Mouse (Mus musculus) ES-E14 (cell line): ENCODE data around the gene Zfp865. TPM values are rescaled to one million over a fixed set of nuclear protein-coding genes. Genes with fewer than 3 reads are reported as not detected.
A peak's percentile ranks its signal among the peaks of the same experiment; 100 is the strongest.

ENCODE experiments used
- DNase-seq: peaks from one replicate; pipeline ENCODE4 v3.0.0-alpha.2; 2013; ENCODE audit warnings: low read depth, low spot score
- H3K27ac ChIP-seq: 2 replicates; pipeline ENCODE4 v1.5.1; 2012; ENCODE audit warnings: low read depth, mild to moderate bottlenecking, low read length, moderate library complexity, mixed read lengths; ENCODE audit not compliant: poor library complexity, insufficient read depth, severe bottlenecking
- H3K36me3 ChIP-seq: 2 replicates; pipeline ENCODE4 v1.6.1; 2012; ENCODE audit warnings: mild to moderate bottlenecking, low read length, moderate library complexity, mixed read lengths; ENCODE audit not compliant: control insufficient read depth, poor library complexity, insufficient read depth, severe bottlenecking
- H3K4me1 ChIP-seq, 2 experiments: fragments of 150-350 bp in 1 of 2; sonication (generic) in 1 of 2; 2 replicates each; pipeline ENCODE4 v1.6.1; 2012; ENCODE audit warnings: low read length in 2 of 2, mild to moderate bottlenecking in 1 of 2, mixed read lengths in 1 of 2; ENCODE audit not compliant: control insufficient read depth in 2 of 2, insufficient read depth in 2 of 2, poor library complexity in 1 of 2
- H3K4me3 ChIP-seq, 2 experiments: fragments of 150-350 bp in 1 of 2; sonication (generic) in 1 of 2; 2 replicates each; pipeline ENCODE4 v1.5.1; 2012; ENCODE audit warnings: low read length in 2 of 2, low read depth in 1 of 2, mild to moderate bottlenecking in 1 of 2, mixed read lengths in 1 of 2; ENCODE audit not compliant: insufficient read depth in 1 of 2, poor library complexity in 1 of 2, severe bottlenecking in 1 of 2
- H3K9ac ChIP-seq: 2 replicates; pipeline ENCODE4 v1.6.1; 2012; ENCODE audit warnings: low read depth, mild to moderate bottlenecking, low read length, mixed read lengths; ENCODE audit not compliant: poor library complexity, insufficient read depth, severe bottlenecking
- H3K9me3 ChIP-seq: fragments of 150-350 bp; sonication (generic); 2 replicates; pipeline ENCODE4 v1.6.1; 2012; ENCODE audit warnings: low read depth, mild to moderate bottlenecking, low read length; ENCODE audit not compliant: control insufficient read depth, insufficient read depth
- CHD2 ChIP-seq: IDR thresholded peaks from 2 replicates; pipeline ENCODE4 v1.6.1; 2014; ENCODE audit warnings: mild to moderate bottlenecking, low read depth, low read length, inconsistent platforms
- HCFC1 ChIP-seq: IDR thresholded peaks from 2 replicates; pipeline ENCODE4 v1.6.1; 2012; ENCODE audit warnings: low read length, inconsistent platforms, borderline replicate concordance; ENCODE audit not compliant: insufficient read depth
- MAFK ChIP-seq: IDR thresholded peaks from 2 replicates; pipeline ENCODE4 v1.6.1; 2014; ENCODE audit warnings: mild to moderate bottlenecking, low read depth, low read length, inconsistent platforms; ENCODE audit not compliant: insufficient read depth
- ZC3H11A ChIP-seq: IDR thresholded peaks from 2 replicates; pipeline ENCODE4 v1.6.1; 2012; ENCODE audit warnings: low read depth, mild to moderate bottlenecking, inconsistent platforms, low read length, borderline replicate concordance
- ZNF384 ChIP-seq: IDR thresholded peaks from 2 replicates; pipeline ENCODE4 v1.6.1; 2012; ENCODE audit warnings: low read depth, low read length, inconsistent platforms
- in situ Hi-C, 2 experiments: fragments of 600-800 bp; cut with MboI; formaldehyde crosslinking; loops; one replicate each; pipeline ENCODE4 v1.15.1; 2025; ENCODE audit warnings: low sequenced_read_pairs in 2 of 2, inconsistent platforms in 1 of 2; ENCODE audit not compliant: unreplicated experiment in 2 of 2
- total RNA-seq: library from RNA; depleted of rRNA; stranded (reverse); fragments of 300-350 nt; gene quantifications from 2 replicates; pipeline ENCODE4 v1.2.3, GENCODE M21; 2012

Gene Zfp865
- total RNA-seq, 1 experiment: 12.9 TPM

- DNase-seq: no peak
- TF ChIP-seq ZNF384 (no peak), ZC3H11A (no peak), CHD2 (no peak), MAFK (no peak), HCFC1 (no peak)
- peak overlapping the region; percentile 58 to 60 for H3K4me3 ChIP-seq
Observed at GRCm38 (mm10) chr7:5008229-5008628, 11.9 kb upstream of the Zfp865 start.

DNA sequence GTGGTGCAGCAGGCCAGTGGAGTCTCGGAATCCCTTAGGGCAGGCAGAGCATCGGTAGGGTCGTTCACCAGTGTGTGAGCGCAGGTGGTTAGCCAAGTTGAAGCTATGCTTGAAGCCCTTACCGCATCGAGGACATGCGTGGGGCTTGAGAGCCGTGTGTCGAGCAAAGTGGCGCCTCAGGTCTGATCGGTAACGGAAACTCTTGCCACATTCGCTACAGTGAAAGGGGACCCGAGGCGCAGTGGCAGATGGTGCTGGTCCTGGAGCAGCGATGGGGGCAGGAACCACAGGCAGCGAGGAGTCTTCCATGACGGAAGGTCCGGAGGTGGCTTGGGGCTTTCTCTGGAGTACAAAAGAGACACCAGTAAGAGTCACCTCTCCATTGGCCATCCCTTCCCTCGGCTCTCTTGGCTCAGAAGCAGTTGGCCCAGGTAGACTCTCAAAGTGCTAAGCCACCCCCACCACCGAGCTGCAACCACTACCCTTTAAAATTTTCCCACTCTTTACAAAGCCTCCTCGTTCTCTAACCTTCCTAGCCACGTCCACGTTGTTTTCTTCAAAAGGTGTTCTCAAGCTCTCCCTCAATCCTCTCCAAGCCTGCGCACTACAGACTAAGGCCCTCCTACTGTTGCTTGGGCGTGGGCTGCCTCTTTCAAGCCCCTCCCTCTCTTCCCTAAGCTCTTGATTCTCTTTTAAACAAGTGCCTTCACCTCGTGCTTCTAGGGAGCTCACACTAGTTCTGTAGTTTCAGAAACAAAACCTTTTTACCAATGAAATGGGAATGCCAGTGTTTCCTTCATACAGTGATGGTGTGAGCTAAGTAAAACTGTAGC, 7.3 kb upstream of the Zfp865 start:
- TF ChIP-seq MAFK (no peak), ZNF384 (no peak), CHD2 (no peak), HCFC1 (no peak; the same call in 1 of the 2 replicates), ZC3H11A (no peak)
- in situ Hi-C loops: no loop called here
- Histone ChIP-seq H3K9me3 (no peaks in the 10 kb centered on the region), H3K9ac (peak overlapping the region; percentile 82), H3K4me3 (peak overlapping the region; percentile 95 to 98), H3K36me3 (peaks cover 40% of the 10 kb centered on the region), H3K27ac (peak overlapping the region; percentile 100), H3K4me1 (peaks cover 3 to 18% of the 10 kb centered on the region in 2 experiments; a peak in 2 of 4 replicates)
- DNase-seq: no peak

More at GRCm38 (mm10) chr7:5008229-5008628, 11.9 kb upstream of the Zfp865 start:
- H3K4me1 ChIP-seq: peaks cover under 1 to 15% of the 10 kb centered on the region in 2 experiments; a peak in 1 of 4 replicates
- no peak overlapping the region for H3K27ac ChIP-seq
- peaks cover 49% of the 10 kb centered on the region for H3K36me3 ChIP-seq
- H3K9ac ChIP-seq: peak overlapping the region; percentile 27; the same call in 1 of the 2 replicates
- in situ Hi-C loops: no loop called here
- H3K9me3 ChIP-seq: no peaks in the 10 kb centered on the region

GRCm38 (mm10) chr7:5014251-5015117, 5.7 kb upstream of the Zfp865 start, which contains the start of the genes Zfp524 and Fiz1:
Gene Zfp524 (plus strand): TSS chr7:5014415.
Gene Fiz1 (minus strand): TSS chr7:5014697.
- H3K36me3 ChIP-seq: peaks cover 27% of the 10 kb centered on the region
- in situ Hi-C loops: no loop called here

More at GRCm38 (mm10) chr7:5014251-5015117, 5.7 kb upstream of the Zfp865 start, which contains the start of the genes Zfp524 and Fiz1:
- peak; percentile 98 for DNase-seq
- TF ChIP-seq CHD2 (no peak), ZNF384 (no peak), HCFC1 (peak; percentile 82; the same call in 1 of the 2 replicates), MAFK (no peak)
- peak within 1 kb of the TSS; percentile 100 for H3K9ac ChIP-seq
- peak within 1 kb of the TSS; percentile 100 for H3K27ac ChIP-seq
- peak within 1 kb of the TSS; percentile 95 to 98 for H3K4me3 ChIP-seq
- no peaks in the 10 kb centered on the region for H3K9me3 ChIP-seq
- H3K4me1 ChIP-seq: peaks cover 6 to 24% of the 10 kb centered on the region in 2 experiments; a peak in 3 of 4 replicates
